Comparison of ENCODE assay signal across 25 mouse cellular contexts in the genomic region with DNA sequence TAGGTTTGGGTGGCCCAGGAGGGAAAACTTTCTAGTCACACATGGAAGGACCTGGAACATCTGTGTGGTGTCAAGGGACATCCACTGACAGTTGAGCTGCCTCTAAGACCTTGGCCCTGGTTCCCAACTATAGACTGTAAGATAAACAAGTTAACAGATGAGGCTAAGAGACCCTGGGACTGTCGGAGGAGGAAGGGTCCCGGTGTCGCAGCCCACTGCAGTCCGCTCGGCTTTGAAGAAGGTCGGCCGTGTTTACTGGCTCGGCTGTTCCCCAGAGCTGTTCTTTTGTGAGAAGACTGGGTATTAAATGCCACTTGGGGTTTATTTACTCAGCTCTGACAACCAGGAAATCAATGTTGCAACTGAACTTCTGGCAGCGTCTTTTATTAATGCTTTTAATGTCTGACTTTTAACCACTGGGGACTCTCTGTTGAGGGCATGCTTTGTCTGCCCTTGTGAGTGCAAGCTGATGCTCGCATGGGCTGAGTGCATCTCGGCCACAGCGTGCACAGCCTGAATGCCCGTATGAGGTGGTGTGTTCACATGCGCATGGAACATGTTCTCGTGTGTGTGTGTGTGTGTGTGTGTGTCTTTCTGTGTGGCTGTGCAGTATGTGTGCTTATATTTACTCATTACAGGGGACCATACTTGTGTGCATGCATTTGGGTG.
A peak's percentile ranks its signal among the peaks of the same experiment; 100 is the strongest.
DNase-seq lines count a peak whose midpoint lies in the region; ATAC-seq and TF ChIP-seq lines count a peak whose summit lies in the region.
"Had no signal": no experiment of that assay in that cellular context is flagged by ENCODE, and none has a peak within 500 bp of the region (broad histone marks: within the 10 kb centered on the region; RNA-seq: fewer than 3 reads in every experiment).

No protein-coding gene starts in this region.

- no peaks in the 10 kb centered on the region for H3K27me3 ChIP-seq in embryonic facial prominence, embryonic 14.5 days (replicated peaks; ENCODE audit: control insufficient read depth, insufficient read depth, low read length)
- no peaks in the 10 kb centered on the region for H3K27me3 ChIP-seq in embryonic facial prominence, embryonic 10.5 days (replicated peaks; ENCODE audit: low read depth, poor library complexity, severe bottlenecking)
- no peaks in the 10 kb centered on the region for H3K27me3 ChIP-seq in lung, embryonic 14.5 days (ENCODE audit: insufficient read depth, low read length)
- no peaks in the 10 kb centered on the region for H3K27me3 ChIP-seq in midbrain, embryonic 11.5 days (ENCODE audit: control insufficient read depth, insufficient read depth, low read length)
- no peaks in the 10 kb centered on the region for H3K27me3 ChIP-seq in midbrain, embryonic 15.5 days (replicated peaks)
- H3K27me3 ChIP-seq: embryonic facial prominence, embryonic 12.5 days; forebrain, embryonic 12.5 days had no signal

- no peaks in the 10 kb centered on the region for H3K36me3 ChIP-seq in embryonic facial prominence, embryonic 14.5 days (ENCODE audit: control insufficient read depth, insufficient read depth, low read length)
- H3K36me3 ChIP-seq in embryonic facial prominence, embryonic 10.5 days (replicated peaks): no peaks in the 10 kb centered on the region
- H3K36me3 ChIP-seq in lung, embryonic 14.5 days (ENCODE audit: insufficient read depth): no peaks in the 10 kb centered on the region
- H3K36me3 ChIP-seq in midbrain, embryonic 11.5 days (ENCODE audit: control insufficient read depth, insufficient read depth, low read length): no peaks in the 10 kb centered on the region
- H3K36me3 ChIP-seq in midbrain, embryonic 15.5 days (replicated peaks): no peaks in the 10 kb centered on the region
- H3K36me3 ChIP-seq: embryonic facial prominence, embryonic 12.5 days; forebrain, embryonic 12.5 days; G1E; heart, embryonic 10.5 days had no signal

- TF ChIP-seq CTCF in lung, embryonic 14.5 days (IDR thresholded peaks at IDR 0.05; ENCODE audit: low read depth): no peak

- WGBS in embryonic facial prominence, embryonic 14.5 days: 62% methylated on average over 15 of the region's 15 CpGs
- 75% methylated on average over 15 of the region's 15 CpGs for WGBS in embryonic facial prominence, embryonic 10.5 days
- WGBS in lung, embryonic 14.5 days: 31% methylated on average over 15 of the region's 15 CpGs
- WGBS in midbrain, embryonic 11.5 days: 51% methylated on average over 15 of the region's 15 CpGs
- 30% methylated on average over 15 of the region's 15 CpGs for WGBS in midbrain, embryonic 15.5 days

- H3K4me1 ChIP-seq in embryonic facial prominence, embryonic 14.5 days (ENCODE audit: control insufficient read depth, insufficient read depth, low read length): no peaks in the 10 kb centered on the region
- no peaks in the 10 kb centered on the region for H3K4me1 ChIP-seq in embryonic facial prominence, embryonic 10.5 days
- no peaks in the 10 kb centered on the region for H3K4me1 ChIP-seq in lung, embryonic 14.5 days (ENCODE audit: insufficient read depth)
- peaks cover 9% of the 10 kb centered on the region; the same call in 1 of the 2 replicates for H3K4me1 ChIP-seq in midbrain, embryonic 11.5 days (ENCODE audit: control insufficient read depth, insufficient read depth, low read length)
- H3K4me1 ChIP-seq in midbrain, embryonic 15.5 days: no peaks in the 10 kb centered on the region
- H3K4me1 ChIP-seq: embryonic facial prominence, embryonic 12.5 days; heart, embryonic 10.5 days had no signal

- no peak overlapping the region for H3K4me2 ChIP-seq in embryonic facial prominence, embryonic 14.5 days (ENCODE audit: low read depth, low read length)
- no peak overlapping the region for H3K4me2 ChIP-seq in lung, embryonic 14.5 days
- no peak overlapping the region for H3K4me2 ChIP-seq in midbrain, embryonic 11.5 days
- no peak overlapping the region for H3K4me2 ChIP-seq in midbrain, embryonic 15.5 days
- H3K4me2 ChIP-seq: embryonic facial prominence, embryonic 12.5 days; forebrain, embryonic 12.5 days had no signal

- no peak overlapping the region for H3K4me3 ChIP-seq in embryonic facial prominence, embryonic 14.5 days (ENCODE audit: low read depth, low read length)
- no peak overlapping the region for H3K4me3 ChIP-seq in embryonic facial prominence, embryonic 10.5 days
- no peak overlapping the region for H3K4me3 ChIP-seq in lung, embryonic 14.5 days (ENCODE audit: low read depth, low read length)
- no peak overlapping the region for H3K4me3 ChIP-seq in midbrain, embryonic 11.5 days (ENCODE audit: low read depth, low read length)
- no peak overlapping the region for H3K4me3 ChIP-seq in midbrain, embryonic 15.5 days
- H3K4me3 ChIP-seq: embryonic facial prominence, embryonic 12.5 days; forebrain, embryonic 12.5 days; heart, embryonic 10.5 days had no signal

- peak; percentile 14 for DNase-seq in embryonic facial prominence, embryonic 14.5 days (ENCODE audit: low spot score)
- no peak for DNase-seq in embryonic facial prominence, embryonic 10.5 days (ENCODE audit: low spot score)
- peak; percentile 33 for DNase-seq in lung, embryonic 14.5 days
- no peak for DNase-seq in lung, postnatal 25 days (ENCODE audit: low spot score)
- peak; percentile 82 for DNase-seq in midbrain, embryonic 11.5 days (ENCODE audit: low spot score, missing footprints)
- peak; percentile 11 for DNase-seq in retina, embryonic 14.5 days (ENCODE audit: low spot score)
- no peak for DNase-seq in retina, postnatal 1 day
- DNase-seq: adrenal gland, adult 8-10 months; adrenal gland, postnatal 36 days; B cell, adult 2 months; cerebellum, adult 11 months; cerebellum, adult 8-10 months; cerebellum, postnatal 14 days; embryo, embryonic 11 days; gastrocnemius, postnatal 10 days; heart, adult 18-20 months; heart, postnatal 10 days; heart, postnatal 4 days had no signal

- H3K9me3 ChIP-seq in embryonic facial prominence, embryonic 14.5 days (ENCODE audit: control insufficient read depth, low read length): 0 out of 2 replicates have a peak, but pooled peaks cover 8% of the 10 kb centered on the region
- H3K9me3 ChIP-seq in embryonic facial prominence, embryonic 10.5 days: peaks cover 4% of the 10 kb centered on the region; the same call in 1 of the 2 replicates
- H3K9me3 ChIP-seq in lung, embryonic 14.5 days (ENCODE audit: low read depth, low read length): no peaks in the 10 kb centered on the region
- H3K9me3 ChIP-seq in midbrain, embryonic 11.5 days (ENCODE audit: control insufficient read depth, low read length): no peaks in the 10 kb centered on the region
- H3K9me3 ChIP-seq in midbrain, embryonic 15.5 days: no peaks in the 10 kb centered on the region
- H3K9me3 ChIP-seq: embryonic facial prominence, embryonic 12.5 days; forebrain, embryonic 12.5 days; heart, embryonic 10.5 days had no signal

- H3K9ac ChIP-seq in embryonic facial prominence, embryonic 14.5 days (ENCODE audit: low read depth, low read length): no peak overlapping the region
- H3K9ac ChIP-seq in lung, embryonic 14.5 days: no peak overlapping the region
- no peak overlapping the region for H3K9ac ChIP-seq in midbrain, embryonic 11.5 days (ENCODE audit: low read length)
- no peak overlapping the region for H3K9ac ChIP-seq in midbrain, embryonic 15.5 days
- H3K9ac ChIP-seq: embryonic facial prominence, embryonic 12.5 days; forebrain, embryonic 12.5 days had no signal

- H3K27ac ChIP-seq in embryonic facial prominence, embryonic 14.5 days (replicated peaks; ENCODE audit: low read depth, low read length): no peak overlapping the region
- no peak overlapping the region for H3K27ac ChIP-seq in embryonic facial prominence, embryonic 10.5 days (replicated peaks)
- H3K27ac ChIP-seq in lung, embryonic 14.5 days (ENCODE audit: low read depth): no peak overlapping the region
- no peak overlapping the region for H3K27ac ChIP-seq in midbrain, embryonic 11.5 days (ENCODE audit: low read depth, low read length)
- no peak overlapping the region for H3K27ac ChIP-seq in midbrain, embryonic 15.5 days
- H3K27ac ChIP-seq: embryonic facial prominence, embryonic 12.5 days; forebrain, embryonic 12.5 days; heart, embryonic 10.5 days had no signal

- no peak for ATAC-seq in embryonic facial prominence, embryonic 14.5 days (ENCODE audit: low read depth)
- peak; percentile 35; the same call in 1 of the 2 replicates for ATAC-seq in lung, embryonic 14.5 days (ENCODE audit: insufficient read depth)
- ATAC-seq in midbrain, embryonic 11.5 days (ENCODE audit: low FRiP score): peak; percentile 54; the same call in 1 of the 2 replicates
- ATAC-seq in midbrain, embryonic 15.5 days (replicated peaks): no peak
- ATAC-seq: CD4-positive, CD25-positive, alpha-beta regulatory T cell, adult 4 months; forebrain, embryonic 16.5 days had no signal

Comparison
In these comparisons a context has a peak if more than half of its experiments do, and no peak if none do; other contexts are left out.
1. ATAC-seq: peak in lung, embryonic 14.5 days (single experiment) and midbrain, embryonic 11.5 days (single experiment); none in embryonic facial prominence, embryonic 14.5 days (single experiment) and midbrain, embryonic 15.5 days (single experiment).
2. DNase-seq: peak in embryonic facial prominence, embryonic 14.5 days (single experiment), lung, embryonic 14.5 days (single experiment), midbrain, embryonic 11.5 days (single experiment) and retina, embryonic 14.5 days (single experiment); none in embryonic facial prominence, embryonic 10.5 days (single experiment), lung, postnatal 25 days (single experiment) and retina, postnatal 1 day (single experiment).